Mouse (Mus musculus) bone marrow, adult 2 months (tissue): ENCODE results near the gene Hist1h1a. TPM values are rescaled to one million over a fixed set of nuclear protein-coding genes. Genes with fewer than 3 reads are reported as not detected.

Experiments
- H3K27ac ChIP-seq: fragments of 200-500 bp; 2 replicates; pipeline ENCODE4 v1.5.1; 2012; ENCODE audit warnings: low read depth, mild to moderate bottlenecking, control low read depth, inconsistent platforms, low read length; ENCODE audit not compliant: control insufficient read depth, poor library complexity, insufficient read depth
- H3K4me1 ChIP-seq: fragments of 200-500 bp; 2 replicates; pipeline ENCODE4 v1.6.1; 2011; ENCODE audit warnings: low read length; ENCODE audit not compliant: control insufficient read depth, insufficient read depth
- H3K4me3 ChIP-seq: fragments of 200-500 bp; replicated peaks from 2 replicates; pipeline ENCODE3; 2011; ENCODE audit warnings: mild to moderate bottlenecking, low read depth, low read length, control low read depth; ENCODE audit not compliant: control insufficient read depth
- CTCF ChIP-seq: fragments of 200-500 bp; IDR thresholded peaks from 2 replicates; pipeline ENCODE4 v1.5.1; 2011; ENCODE audit warnings: low read length, control low read depth; ENCODE audit not compliant: control insufficient read depth, insufficient read depth
- POLR2A ChIP-seq: fragments of 200-500 bp; IDR thresholded peaks from 2 replicates; pipeline ENCODE4 v1.6.1; 2011; ENCODE audit warnings: low read depth, mild to moderate bottlenecking, control low read depth, low read length, borderline replicate concordance; ENCODE audit not compliant: control insufficient read depth
- WGBS: fragments of 180-500 bp; shearing (Covaris S2); methylation state at CpG from one replicate; pipeline ENCODE4 v1.1.7; 2018; 5-methylcytosine and 5-hydroxymethylcytosine counted together
- polyA plus RNA-seq: library from polyadenylated mRNA; stranded (reverse); fragments of >200 nt; gene quantifications from 2 replicates; pipeline ENCODE4 v1.2.4, GENCODE M21; 2011; ENCODE audit warnings: low replicate concordance; ENCODE audit not compliant: missing spikeins, insufficient read depth, insufficient read length

The Hist1h1a gene
- polyA plus RNA-seq, 1 experiment, result 38.3 TPM

GRCm38 (mm10) chr13:23806422-23807052 lies 43.1 kb downstream of the Hist1h1a start, which contains the start of gene Slc17a2:
Slc17a2 (plus strand) TSS chr13:23806993.
- Histone ChIP-seq H3K27ac (no peak within 1 kb of the TSS), H3K4me3 (no peak within 1 kb of the TSS), H3K4me1 (no peaks in the 10 kb centered on the region)
- WGBS, result 81% methylated on average over 15 of the region's 15 CpGs
- TF ChIP-seq POLR2A, result no peak
- no peak for TF ChIP-seq CTCF

Other genes with a start within 250 kb of the Hist1h1a start
- gene Hist1h4h, start 232.6 kb upstream of the Hist1h1a start, polyA plus RNA-seq, result 23.3 and 39.5 TPM in 2 replicates
- 105 and 151 TPM in 2 replicates for gene Hist1h2af, start 229.8 kb upstream of the Hist1h1a start, polyA plus RNA-seq
- 16.1 and 17.7 TPM in 2 replicates for gene Hist1h3g, start 228.2 kb upstream of the Hist1h1a start, polyA plus RNA-seq
- gene Hist1h2bh, start 220.3 kb upstream of the Hist1h1a start, polyA plus RNA-seq, result 6.8 and 11.4 TPM in 2 replicates
- 3.0 and 6.4 TPM in 2 replicates for gene Hist1h3f, start 219.6 kb upstream of the Hist1h1a start, polyA plus RNA-seq
- 114 and 284 TPM in 2 replicates for gene Hist1h4f, start 212.0 kb upstream of the Hist1h1a start, polyA plus RNA-seq
- gene Hist1h1d, start 210.4 kb upstream of the Hist1h1a start, polyA plus RNA-seq, result 9.7 and 12.7 TPM in 2 replicates
- 5.3 and 12.9 TPM in 2 replicates for gene Hist1h3e, start 201.3 kb upstream of the Hist1h1a start, polyA plus RNA-seq
- 12.5 and 23.9 TPM in 2 replicates for gene Hist1h2ae, start 192.4 kb upstream of the Hist1h1a start, polyA plus RNA-seq
- 65.5 and 109 TPM in 2 replicates for gene Hist1h2bg, start 192.3 kb upstream of the Hist1h1a start, polyA plus RNA-seq
- 32.4 and 40.5 TPM in 2 replicates for gene Hist1h2bf, start 189.5 kb upstream of the Hist1h1a start, polyA plus RNA-seq
- 2.6 and 4.3 TPM in 2 replicates for gene Hist1h2ad, start 189.3 kb upstream of the Hist1h1a start, polyA plus RNA-seq
- 7.1 and 11.3 TPM in 2 replicates for gene Hist1h3d, start 187.9 kb upstream of the Hist1h1a start, polyA plus RNA-seq
- gene Hist1h4d, start 182.1 kb upstream of the Hist1h1a start, polyA plus RNA-seq, result 50.4 and 64.8 TPM in 2 replicates
- gene Hist1h2be, start 142.5 kb upstream of the Hist1h1a start, polyA plus RNA-seq, result 9.2 and 11.8 TPM in 2 replicates
- 27.6 and 54.3 TPM in 2 replicates for gene Hist1h1e, start 141.1 kb upstream of the Hist1h1a start, polyA plus RNA-seq
- 2.0 and 3.7 TPM in 2 replicates for gene Hist1h2ac, start 79.7 kb upstream of the Hist1h1a start, polyA plus RNA-seq
- gene Hist1h2bc, start 79.5 kb upstream of the Hist1h1a start, polyA plus RNA-seq, result 42.9 and 54.0 TPM in 2 replicates
- gene Hist1h1t, start 67.9 kb upstream of the Hist1h1a start, polyA plus RNA-seq, result 3.9 TPM in 1 of 2 replicates, not detected in the other
- gene Hist1h4c, start 65.2 kb upstream of the Hist1h1a start, polyA plus RNA-seq, result 7.1 and 15.1 TPM in 2 replicates
- 4.0 and 4.5 TPM in 2 replicates for gene Hfe, start 52.8 kb upstream of the Hist1h1a start, polyA plus RNA-seq
- 78.9 and 108 TPM in 2 replicates for gene Hist1h1c, start 24.9 kb upstream of the Hist1h1a start, polyA plus RNA-seq
- gene Hist1h3c, start 18.1 kb upstream of the Hist1h1a start, polyA plus RNA-seq, result 42.2 and 62.6 TPM in 2 replicates
- 65.7 and 136 TPM in 2 replicates for gene Hist1h2bb, start 16.9 kb upstream of the Hist1h1a start, polyA plus RNA-seq
- gene Hist1h2ab, start 12.5 kb upstream of the Hist1h1a start, polyA plus RNA-seq, result 30.3 and 31.4 TPM in 2 replicates
- 19.6 TPM in 1 of 2 replicates, not detected in the other for gene Hist1h3b, start 11.4 kb upstream of the Hist1h1a start, polyA plus RNA-seq
- 275 and 281 TPM in 2 replicates for gene Hist1h4b, start 6.7 kb upstream of the Hist1h1a start, polyA plus RNA-seq
- gene Hist1h4a, start 2.4 kb upstream of the Hist1h1a start, polyA plus RNA-seq, result 62.7 and 98.3 TPM in 2 replicates
- 11.4 and 30.9 TPM in 2 replicates for gene Hist1h3a, start 1.3 kb upstream of the Hist1h1a start, polyA plus RNA-seq
- not detected in 2 replicates for gene Trim38, start 6.2 kb downstream of the Hist1h1a start, polyA plus RNA-seq
- 1.4 TPM in 1 of 2 replicates, not detected in the other for gene Slc17a2, start 43.3 kb downstream of the Hist1h1a start, polyA plus RNA-seq
- gene Slc17a3, start 75.8 kb downstream of the Hist1h1a start, polyA plus RNA-seq, result 2.9 TPM in 1 of 2 replicates, not detected in the other
- gene Slc17a1, start 104.1 kb downstream of the Hist1h1a start, polyA plus RNA-seq, result not detected in 2 replicates
- not detected in 2 replicates for gene Slc17a4, start 151.3 kb downstream of the Hist1h1a start, polyA plus RNA-seq
- gene Hist1h2ba, start 170.5 kb downstream of the Hist1h1a start, polyA plus RNA-seq, result not detected in 2 replicates
- gene Hist1h2aa, start 170.8 kb downstream of the Hist1h1a start, polyA plus RNA-seq, result not detected in 2 replicates
- not detected in 2 replicates for gene Scgn, start 227.5 kb downstream of the Hist1h1a start, polyA plus RNA-seq